Mouse (Mus musculus): ENCODE measurements around the gene Rps2. TPM values are rescaled to one million over a fixed set of nuclear protein-coding genes. Genes with fewer than 3 reads are reported as not detected.

Gene Rps2
- polyA plus RNA-seq, 1 experiment from 2014 or later, result 1,370 TPM

DNA sequence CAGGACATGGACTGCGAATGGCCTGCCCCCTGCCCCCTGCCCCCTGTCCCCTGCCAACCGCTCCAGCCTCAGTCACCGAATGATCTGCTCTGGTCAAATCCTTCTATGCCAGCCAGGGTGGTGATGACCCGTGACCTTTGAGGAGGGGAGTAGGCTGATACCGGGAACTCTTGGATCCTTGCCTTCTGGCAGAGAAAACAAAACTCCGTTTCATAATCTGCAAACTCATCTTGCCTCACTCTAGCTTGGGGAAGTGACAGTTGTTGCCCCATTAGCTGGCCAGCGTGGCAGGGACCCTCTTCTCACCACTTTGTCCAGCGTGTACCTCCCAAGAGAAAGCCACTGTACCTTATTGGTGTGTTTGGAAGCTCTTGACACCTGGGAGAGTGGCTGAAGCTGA, 24.4 kb downstream of the Rps2 start:
- no peaks in the 10 kb centered on the region for H3K27me3 ChIP-seq (ENCODE audit: control insufficient read depth, insufficient read depth, low read length)
- H3K9ac ChIP-seq (ENCODE audit: low read length), result no peak overlapping the region; the same call in 1 of the 2 replicates
- DNase-seq (ENCODE audit: low spot score) (no peak), ATAC-seq (ENCODE audit: insufficient read depth, low FRiP score, low TSS enrichment) (no peak)
- H3K9me3 ChIP-seq (ENCODE audit: control insufficient read depth, low read length), result no peaks in the 10 kb centered on the region
- H3K4me3 ChIP-seq (ENCODE audit: low read depth, low read length), result no peak overlapping the region
- WGBS, result 83% methylated on average over 8 of the region's 8 CpGs
- H3K4me2 ChIP-seq (ENCODE audit: low read depth), result no peak overlapping the region
- H3K27ac ChIP-seq (ENCODE audit: low read depth, low read length), result no peak overlapping the region
- H3K4me1 ChIP-seq (ENCODE audit: control insufficient read depth, insufficient read depth, low read length), result no peaks in the 10 kb centered on the region
- no peaks in the 10 kb centered on the region for H3K36me3 ChIP-seq (ENCODE audit: control insufficient read depth, insufficient read depth, low read length)

DNA sequence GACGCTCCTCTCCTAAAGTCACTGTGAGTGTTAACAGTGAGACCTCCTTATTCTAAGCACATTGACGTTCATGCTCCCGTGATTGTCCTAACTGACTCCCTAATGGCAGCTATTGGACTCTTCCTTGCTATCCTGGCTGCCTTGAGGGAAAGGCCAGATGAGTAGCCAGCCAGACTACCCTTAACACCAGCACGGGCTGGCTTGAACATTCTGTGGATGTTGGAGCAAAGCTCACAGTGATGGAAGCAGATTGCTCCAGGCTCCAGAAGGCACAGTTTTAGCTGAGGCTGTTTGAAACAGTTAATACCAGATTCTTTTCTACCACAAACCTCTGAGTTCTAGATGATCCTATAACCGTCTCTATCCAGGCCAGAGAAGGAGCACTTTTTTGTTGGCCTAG, 26.0 kb downstream of the Rps2 start:
- Histone ChIP-seq H3K4me1 (ENCODE audit: control insufficient read depth, insufficient read depth, low read length) (no peaks in the 10 kb centered on the region), H3K27me3 (ENCODE audit: control insufficient read depth, insufficient read depth, low read length) (no peaks in the 10 kb centered on the region), H3K9me3 (ENCODE audit: control insufficient read depth, low read length) (no peaks in the 10 kb centered on the region), H3K36me3 (ENCODE audit: control insufficient read depth, insufficient read depth, low read length) (no peaks in the 10 kb centered on the region), H3K9ac (ENCODE audit: low read length) (no peak overlapping the region), H3K4me2 (ENCODE audit: low read depth) (no peak overlapping the region), H3K27ac (ENCODE audit: low read depth, low read length) (no peak overlapping the region), H3K4me3 (ENCODE audit: low read depth, low read length) (no peak overlapping the region)
- 75% methylated on average over 5 of the region's 5 CpGs for WGBS
- DNase-seq (ENCODE audit: low spot score) (no peak), ATAC-seq (ENCODE audit: insufficient read depth, low FRiP score, low TSS enrichment) (no peak)

DNA sequence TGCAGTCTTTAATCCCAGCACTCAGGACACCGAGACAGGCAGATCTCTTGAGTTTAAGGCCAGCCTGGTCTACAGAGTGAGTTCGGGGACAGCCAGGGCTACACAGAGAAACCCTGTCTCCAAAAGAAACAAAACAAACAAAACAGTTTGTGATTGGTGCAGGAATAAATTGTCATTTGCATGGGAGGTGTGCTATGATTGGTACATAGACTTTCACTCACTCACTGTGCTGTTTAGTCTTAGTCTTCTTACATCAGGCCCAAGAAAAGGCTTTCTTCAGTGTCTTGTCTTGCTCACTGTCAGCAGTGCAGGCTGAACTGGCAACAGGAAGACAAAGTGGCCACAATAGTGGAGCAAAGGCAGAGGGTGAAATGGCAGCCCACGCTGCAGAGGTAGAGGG, 26.5 kb downstream of the Rps2 start:
- no peaks in the 10 kb centered on the region for H3K27me3 ChIP-seq (ENCODE audit: control insufficient read depth, insufficient read depth, low read length)
- ATAC-seq (ENCODE audit: insufficient read depth, low FRiP score, low TSS enrichment) (no peak), DNase-seq (ENCODE audit: low spot score) (no peak)
- H3K9me3 ChIP-seq (ENCODE audit: control insufficient read depth, low read length), result no peaks in the 10 kb centered on the region
- H3K36me3 ChIP-seq (ENCODE audit: control insufficient read depth, insufficient read depth, low read length), result no peaks in the 10 kb centered on the region
- H3K27ac ChIP-seq (ENCODE audit: low read depth, low read length), result no peak overlapping the region
- 68% methylated on average over 3 of the region's 3 CpGs for WGBS
- no peak overlapping the region for H3K4me3 ChIP-seq (ENCODE audit: low read depth, low read length)
- no peak overlapping the region for H3K4me2 ChIP-seq (ENCODE audit: low read depth)
- H3K4me1 ChIP-seq (ENCODE audit: control insufficient read depth, insufficient read depth, low read length), result no peaks in the 10 kb centered on the region
- H3K9ac ChIP-seq (ENCODE audit: low read length), result no peak overlapping the region

DNA sequence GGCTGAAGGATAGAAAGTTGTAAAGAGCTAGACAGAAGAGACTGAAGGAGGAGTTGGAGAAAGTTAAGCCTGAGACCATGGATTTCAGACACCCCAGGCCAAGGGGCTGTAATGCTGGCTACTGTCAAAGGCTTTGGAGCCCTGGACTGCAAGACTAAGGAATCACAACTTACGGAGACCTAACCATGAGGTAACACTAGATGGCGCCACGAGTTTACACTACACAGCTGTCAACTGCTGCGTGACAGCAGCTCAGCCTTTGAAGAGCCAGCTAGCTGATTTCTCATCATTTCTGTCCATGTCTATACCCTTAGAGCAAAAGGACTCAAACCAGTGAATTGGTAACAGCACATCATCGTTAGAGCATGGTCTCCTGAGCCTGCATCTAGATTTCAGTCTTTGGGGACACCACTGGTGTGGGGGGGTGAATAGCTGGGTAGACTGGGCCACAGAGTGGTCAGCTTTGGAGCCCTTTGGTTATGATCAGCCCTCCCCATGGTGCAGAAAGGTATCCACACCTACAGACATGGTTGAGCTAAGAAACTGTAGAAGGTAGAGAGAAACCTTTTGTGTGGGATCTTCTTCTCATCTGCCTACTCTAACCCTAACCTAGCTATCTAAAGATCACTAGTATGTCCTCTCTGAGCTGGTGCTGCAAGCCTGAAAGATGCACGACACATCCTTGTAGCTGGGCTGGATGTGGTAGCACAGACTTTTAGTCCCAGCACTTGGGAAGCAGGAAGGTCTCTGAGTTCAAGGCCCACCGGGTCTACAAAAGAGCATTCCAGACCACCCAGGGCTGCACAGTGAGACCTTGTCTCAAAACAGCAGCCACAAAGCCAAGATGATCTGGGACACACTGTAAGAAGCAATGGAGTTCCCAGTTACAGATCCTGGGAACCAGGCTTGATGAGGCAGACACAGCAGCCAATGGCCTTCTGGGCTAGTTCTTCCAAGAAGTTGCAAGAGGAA, 27.9 kb downstream of the Rps2 start:
- Histone ChIP-seq H3K4me3 (ENCODE audit: low read depth, low read length) (no peak overlapping the region), H3K27me3 (ENCODE audit: control insufficient read depth, insufficient read depth, low read length) (no peaks in the 10 kb centered on the region), H3K4me1 (ENCODE audit: control insufficient read depth, insufficient read depth, low read length) (no peaks in the 10 kb centered on the region), H3K4me2 (ENCODE audit: low read depth) (no peak overlapping the region), H3K36me3 (ENCODE audit: control insufficient read depth, insufficient read depth, low read length) (no peaks in the 10 kb centered on the region), H3K9ac (ENCODE audit: low read length) (no peak overlapping the region), H3K27ac (ENCODE audit: low read depth, low read length) (no peak overlapping the region), H3K9me3 (ENCODE audit: control insufficient read depth, low read length) (no peaks in the 10 kb centered on the region)
- WGBS, result 17% methylated on average over 7 of the region's 7 CpGs
- ATAC-seq (ENCODE audit: insufficient read depth, low FRiP score, low TSS enrichment) (peak; percentile 76), DNase-seq (ENCODE audit: low spot score) (peak; percentile 83)

DNA sequence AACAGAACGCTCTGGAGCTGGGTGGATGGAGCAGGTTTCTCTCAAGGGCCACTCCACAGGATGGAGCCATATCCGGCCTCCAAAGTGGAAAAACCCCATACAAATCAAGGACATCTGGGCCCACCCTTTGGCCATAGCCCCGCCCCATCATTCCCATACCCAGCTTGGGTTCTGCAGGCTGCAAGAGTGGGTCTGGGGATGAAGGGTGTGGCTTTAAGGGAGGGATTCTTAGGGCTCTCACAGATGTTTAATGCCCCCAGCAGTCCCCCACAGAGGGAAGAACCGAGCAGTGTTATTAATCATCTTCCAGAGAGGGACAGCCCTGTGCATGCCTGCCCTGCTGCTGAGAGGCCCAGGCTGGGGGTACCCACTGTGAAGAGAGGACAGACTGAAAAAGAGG, 29.1 kb downstream of the Rps2 start:
- ATAC-seq (ENCODE audit: insufficient read depth, low FRiP score, low TSS enrichment), result no peak
- H3K9ac ChIP-seq (ENCODE audit: low read length), result no peak overlapping the region
- peaks cover 8% of the 10 kb centered on the region for H3K27me3 ChIP-seq (ENCODE audit: control insufficient read depth, insufficient read depth, low read length)
- DNase-seq (ENCODE audit: low spot score), result no peak
- no peaks in the 10 kb centered on the region for H3K4me1 ChIP-seq (ENCODE audit: control insufficient read depth, insufficient read depth, low read length)
- no peaks in the 10 kb centered on the region for H3K36me3 ChIP-seq (ENCODE audit: control insufficient read depth, insufficient read depth, low read length)
- H3K27ac ChIP-seq (ENCODE audit: low read depth, low read length), result no peak overlapping the region
- H3K9me3 ChIP-seq (ENCODE audit: control insufficient read depth, low read length), result no peaks in the 10 kb centered on the region
- H3K4me3 ChIP-seq (ENCODE audit: low read depth, low read length), result no peak overlapping the region
- 45% methylated on average over 4 of the region's 4 CpGs for WGBS
- H3K4me2 ChIP-seq (ENCODE audit: low read depth), result no peak overlapping the region

DNA sequence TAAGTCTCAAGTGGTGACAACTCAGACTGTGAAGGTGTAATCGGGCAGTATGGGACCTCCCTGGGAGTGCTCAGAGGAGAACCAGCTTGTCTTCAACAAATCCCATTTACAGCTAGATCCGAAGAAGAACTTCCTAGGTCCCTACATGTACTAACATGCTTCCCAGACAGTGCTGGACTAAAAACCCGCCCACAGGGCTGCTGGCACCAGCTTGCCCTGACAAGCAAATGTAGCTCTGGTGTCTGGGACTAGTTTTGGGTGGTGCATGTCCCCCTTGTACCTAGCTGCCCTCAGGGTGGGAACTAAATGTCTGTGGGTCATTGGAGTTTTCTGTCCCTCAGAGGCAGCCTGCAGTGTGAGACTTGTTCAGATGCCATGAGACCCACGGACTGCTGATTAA, 33.6 kb downstream of the Rps2 start:
- DNase-seq (ENCODE audit: low spot score), result no peak
- no peaks in the 10 kb centered on the region for H3K36me3 ChIP-seq (ENCODE audit: control insufficient read depth, insufficient read depth, low read length)
- no peak overlapping the region for H3K4me3 ChIP-seq (ENCODE audit: low read depth, low read length)
- peaks cover 10% of the 10 kb centered on the region for H3K4me1 ChIP-seq (ENCODE audit: control insufficient read depth, insufficient read depth, low read length)
- no peak overlapping the region for H3K27ac ChIP-seq (ENCODE audit: low read depth, low read length)
- no peak overlapping the region for H3K9ac ChIP-seq (ENCODE audit: low read length)
- no peak for ATAC-seq (ENCODE audit: insufficient read depth, low FRiP score, low TSS enrichment)
- H3K4me2 ChIP-seq (ENCODE audit: low read depth), result no peak overlapping the region
- H3K27me3 ChIP-seq (ENCODE audit: control insufficient read depth, insufficient read depth, low read length), result peaks cover 51% of the 10 kb centered on the region
- H3K9me3 ChIP-seq (ENCODE audit: control insufficient read depth, low read length), result no peaks in the 10 kb centered on the region
- 25% methylated on average over 4 of the region's 4 CpGs for WGBS

DNA sequence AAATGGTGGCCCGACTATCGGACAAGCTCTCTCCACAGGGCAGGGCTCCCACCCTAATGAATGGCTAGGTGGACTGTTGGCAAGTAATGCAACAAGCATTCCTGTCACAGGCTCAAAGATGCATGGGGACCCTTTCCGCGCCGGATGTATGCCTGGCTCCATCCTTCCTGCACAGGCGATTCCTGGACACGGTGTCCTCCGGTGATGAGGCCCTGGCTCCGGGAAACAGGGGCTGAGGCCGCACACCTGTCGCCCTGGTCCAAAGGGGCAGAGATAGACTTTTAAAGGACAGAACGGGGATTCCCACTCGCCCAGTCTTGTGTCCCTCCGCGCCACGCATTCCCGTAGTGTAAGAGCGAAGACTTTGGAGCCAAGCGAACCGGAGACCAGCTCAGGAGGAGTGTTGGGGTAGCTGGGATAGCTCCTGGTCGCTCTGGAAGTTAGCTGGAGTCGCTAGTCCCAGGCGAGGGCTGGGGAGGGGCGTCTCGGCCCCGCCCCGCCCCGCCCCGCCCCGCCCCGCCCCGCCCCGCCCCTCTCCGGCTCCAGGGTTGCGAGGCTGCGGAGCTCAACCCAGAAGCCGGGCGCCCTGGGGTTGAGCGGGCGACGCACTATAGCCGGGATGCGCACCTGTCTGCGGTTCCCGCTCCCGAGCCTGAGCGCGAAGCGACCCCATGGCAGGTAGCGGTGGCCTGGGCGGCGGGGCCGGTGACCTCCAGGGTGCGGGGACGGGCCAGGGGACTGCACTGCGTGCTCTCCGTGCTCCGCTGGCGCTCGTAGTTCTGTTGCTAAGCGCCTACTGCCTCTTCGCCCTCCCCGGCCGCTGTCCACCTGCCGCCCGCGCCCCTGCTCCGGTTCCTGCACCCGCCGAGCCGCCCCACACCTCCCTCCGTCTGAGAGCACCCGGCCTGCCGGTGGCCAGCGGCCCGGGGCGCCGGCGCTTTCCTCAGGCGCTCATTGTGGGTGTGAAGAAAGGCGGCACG, 34.8 kb downstream of the Rps2 start, which contains the start of gene Hs3st6:
Gene Hs3st6 (plus strand): TSS at position 574 of the 980 bp plus-strand sequence.
- H3K4me1 ChIP-seq (ENCODE audit: control insufficient read depth, insufficient read depth, low read length), result peaks cover 10% of the 10 kb centered on the region
- peak within 1 kb of the TSS; percentile 35 for H3K9ac ChIP-seq (ENCODE audit: low read length)
- H3K4me2 ChIP-seq (ENCODE audit: low read depth), result peak within 1 kb of the TSS; percentile 96
- H3K4me3 ChIP-seq (ENCODE audit: low read depth, low read length), result peak within 1 kb of the TSS; percentile 44
- DNase-seq (ENCODE audit: low spot score) (peak; percentile 59), ATAC-seq (ENCODE audit: insufficient read depth, low FRiP score, low TSS enrichment) (peak; percentile 63)
- no peak within 1 kb of the TSS for H3K27ac ChIP-seq (ENCODE audit: low read depth, low read length)
- no peaks in the 10 kb centered on the region for H3K9me3 ChIP-seq (ENCODE audit: control insufficient read depth, low read length)
- no peaks in the 10 kb centered on the region for H3K36me3 ChIP-seq (ENCODE audit: control insufficient read depth, insufficient read depth, low read length)
- under 1% methylated on average over 56 of the region's 82 CpGs for WGBS
- H3K27me3 ChIP-seq (ENCODE audit: control insufficient read depth, insufficient read depth, low read length), result peaks cover 51% of the 10 kb centered on the region

DNA sequence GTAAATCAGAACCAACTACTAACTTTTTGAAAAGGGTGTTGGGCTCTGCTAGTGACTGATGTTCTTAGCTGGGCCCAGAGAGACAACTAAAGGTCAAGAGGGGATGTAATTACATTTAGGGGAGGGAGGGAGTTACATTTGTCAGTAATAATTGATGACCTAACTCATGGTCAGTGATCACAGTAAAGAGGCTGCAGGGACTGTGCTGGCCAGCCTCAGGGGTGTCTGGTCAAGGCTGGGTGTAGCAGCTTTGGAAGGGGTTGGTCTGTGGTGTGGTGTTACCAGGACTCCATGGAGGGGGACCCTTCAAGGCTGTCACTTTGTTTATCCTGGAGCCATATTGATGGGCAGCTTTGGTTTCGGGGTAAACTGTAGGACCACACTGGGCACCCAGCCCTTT, 39.5 kb downstream of the Rps2 start:
- H3K9me3 ChIP-seq (ENCODE audit: control insufficient read depth, low read length), result no peaks in the 10 kb centered on the region
- 86% methylated on average over 1 of the region's 1 CpGs for WGBS
- H3K9ac ChIP-seq (ENCODE audit: low read length), result no peak overlapping the region
- no peaks in the 10 kb centered on the region for H3K36me3 ChIP-seq (ENCODE audit: control insufficient read depth, insufficient read depth, low read length)
- peaks cover 7% of the 10 kb centered on the region for H3K4me1 ChIP-seq (ENCODE audit: control insufficient read depth, insufficient read depth, low read length)
- no peak for ATAC-seq (ENCODE audit: insufficient read depth, low FRiP score, low TSS enrichment)
- H3K4me3 ChIP-seq (ENCODE audit: low read depth, low read length), result no peak overlapping the region
- H3K27me3 ChIP-seq (ENCODE audit: control insufficient read depth, insufficient read depth, low read length), result peaks cover 39% of the 10 kb centered on the region
- no peak overlapping the region for H3K4me2 ChIP-seq (ENCODE audit: low read depth)
- DNase-seq (ENCODE audit: low spot score), result no peak
- H3K27ac ChIP-seq (ENCODE audit: low read depth, low read length), result no peak overlapping the region

Measured in neural tube, embryonic 11.5 days (tissue).